Mouse (Mus musculus) inflammation-experienced regulatory T-cells, adult 6 months (primary cell): ENCODE results near the gene Bst2. TPM values are rescaled to one million over a fixed set of nuclear protein-coding genes. Genes with fewer than 3 reads are reported as not detected.

Source experiments
- ATAC-seq: one replicate; pipeline ENCODE4 v1.8.0; 2017
- polyA plus RNA-seq, 3 experiments: library from polyadenylated mRNA; unstranded; fragments of 100-300 nt; shearing (Covaris generic); gene quantifications; one replicate each; pipeline ENCODE4 v1.2.1; 2017

Bst2 gene
- polyA plus RNA-seq, 3 experiments from 2014 or later = 52.2 to 66.6 (median 61.8) TPM

DNA sequence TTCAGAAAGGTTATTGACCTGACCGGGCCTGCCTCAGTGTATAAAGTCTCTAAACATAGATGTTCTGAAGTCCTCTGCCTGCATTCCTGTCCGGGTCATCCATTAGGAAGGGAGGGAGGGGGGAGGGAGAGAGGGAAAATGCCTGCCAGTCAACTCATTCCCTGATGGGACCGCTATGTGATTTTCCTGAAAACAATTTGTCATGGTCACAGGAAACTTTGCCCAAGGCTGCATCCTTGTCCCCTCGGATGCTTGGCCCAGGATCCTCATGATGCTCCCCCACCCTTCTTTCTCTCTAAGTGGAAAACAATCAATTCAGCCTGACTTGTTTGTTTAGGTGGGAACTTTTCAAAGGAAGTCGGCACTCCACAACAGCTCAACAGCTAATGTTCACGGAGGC is 20.5 kb downstream of the Bst2 start:
- ATAC-seq = no peak

GRCm38 (mm10) chr8:71515043-71515442 is 22.2 kb downstream of the Bst2 start:
- ATAC-seq = no peak

- no peak for ATAC-seq
Observed at GRCm38 (mm10) chr8:71513018-71513754, 24.1 kb downstream of the Bst2 start.

DNA sequence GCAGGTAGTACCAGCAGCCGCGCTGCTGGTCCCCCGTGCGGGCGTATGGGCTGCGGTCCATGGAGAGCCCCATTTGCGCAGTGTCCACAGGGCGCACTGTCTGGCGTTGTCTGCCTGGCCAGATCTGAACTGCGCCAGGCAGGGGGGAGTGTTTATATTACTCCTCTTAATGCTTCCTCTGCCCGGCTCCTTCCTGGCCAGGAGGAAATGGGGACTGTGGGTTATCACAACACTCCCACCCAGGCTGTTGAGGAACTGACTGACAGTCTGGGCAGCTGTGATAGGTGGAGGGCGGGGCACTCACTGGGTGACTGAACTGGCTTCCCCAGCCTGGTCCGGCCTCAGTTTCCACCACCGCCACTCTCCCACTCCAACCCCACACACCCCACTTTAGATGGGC is 25.6 kb downstream of the Bst2 start, which contains the start of gene Plvap:
TSS of gene Plvap (minus strand) at position 109 of the 400 bp plus-strand sequence.
- no peak for ATAC-seq

DNA sequence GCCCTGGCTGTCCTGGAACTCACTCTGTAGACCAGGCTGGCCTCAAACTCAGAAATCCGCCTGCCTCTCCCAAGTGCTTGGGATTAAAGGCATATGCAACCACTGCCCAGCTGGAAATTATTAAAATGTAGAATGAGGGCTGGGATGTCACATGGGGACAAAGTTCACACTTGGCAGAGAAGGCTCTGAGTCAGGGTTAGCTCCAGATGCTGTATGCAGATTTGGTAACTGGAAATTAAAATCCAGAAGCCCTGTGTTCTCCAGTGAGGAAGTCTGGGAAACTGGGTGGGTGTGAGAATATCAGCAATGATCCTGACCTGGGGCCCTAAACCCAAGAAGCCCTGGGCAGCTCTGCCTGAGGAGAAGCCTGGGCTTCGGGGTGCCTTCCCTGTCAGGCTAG is 27.9 kb downstream of the Bst2 start:
- no peak for ATAC-seq

DNA sequence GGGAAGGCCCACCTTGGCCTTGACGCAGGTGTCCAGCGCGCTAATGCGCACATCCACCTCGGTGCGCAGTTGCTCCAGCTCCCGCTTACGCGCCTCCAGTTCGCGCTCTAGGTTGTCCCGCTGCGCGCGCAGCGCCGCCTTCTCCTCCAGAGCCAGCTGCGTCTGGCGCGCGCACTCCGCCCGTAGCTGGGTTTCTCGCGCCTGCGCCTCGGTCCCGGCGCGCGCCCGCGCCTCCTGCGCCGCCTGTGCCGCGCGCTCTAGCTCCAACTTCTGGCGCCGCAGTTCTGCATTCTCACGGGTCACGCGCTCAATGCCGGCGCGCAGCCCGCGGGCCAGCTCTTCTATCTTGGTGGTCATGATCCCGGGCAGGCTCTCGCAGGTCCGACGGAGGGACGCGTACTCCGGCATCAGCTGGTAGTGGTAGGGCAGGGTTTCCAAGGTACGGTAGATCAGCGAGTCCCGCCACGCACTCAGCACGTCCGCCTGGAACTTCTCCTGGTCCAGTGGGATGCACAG is 29.6 kb downstream of the Bst2 start:
- ATAC-seq = no peak

- no peak for ATAC-seq
Observed at GRCm38 (mm10) chr8:71505979-71506378, 31.3 kb downstream of the Bst2 start.

DNA sequence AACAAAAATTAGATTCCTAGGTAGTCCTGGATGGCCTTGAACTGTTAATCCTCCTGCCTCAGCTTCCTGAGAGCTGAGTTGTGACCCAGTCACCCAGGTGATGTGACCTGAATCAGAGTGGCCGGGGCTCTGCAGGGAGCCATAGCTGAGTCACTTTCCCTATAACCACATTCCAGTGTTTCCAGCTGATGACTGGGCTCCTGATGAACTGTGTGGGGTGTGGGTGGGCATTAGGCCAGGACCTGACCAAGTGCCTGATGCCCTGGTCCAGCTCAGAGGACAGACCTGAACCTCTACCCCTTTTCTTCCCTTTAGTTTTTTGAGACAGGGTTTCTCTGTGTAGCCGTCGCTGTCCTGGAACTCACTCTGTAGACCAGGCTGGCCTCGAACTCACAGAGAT is 31.9 kb downstream of the Bst2 start:
- ATAC-seq = no peak

- no peak for ATAC-seq
Observed at GRCm38 (mm10) chr8:71504349-71504748, 32.9 kb downstream of the Bst2 start.

- no peak for ATAC-seq
Observed at GRCm38 (mm10) chr8:71498816-71499690, 38.2 kb downstream of the Bst2 start.

DNA sequence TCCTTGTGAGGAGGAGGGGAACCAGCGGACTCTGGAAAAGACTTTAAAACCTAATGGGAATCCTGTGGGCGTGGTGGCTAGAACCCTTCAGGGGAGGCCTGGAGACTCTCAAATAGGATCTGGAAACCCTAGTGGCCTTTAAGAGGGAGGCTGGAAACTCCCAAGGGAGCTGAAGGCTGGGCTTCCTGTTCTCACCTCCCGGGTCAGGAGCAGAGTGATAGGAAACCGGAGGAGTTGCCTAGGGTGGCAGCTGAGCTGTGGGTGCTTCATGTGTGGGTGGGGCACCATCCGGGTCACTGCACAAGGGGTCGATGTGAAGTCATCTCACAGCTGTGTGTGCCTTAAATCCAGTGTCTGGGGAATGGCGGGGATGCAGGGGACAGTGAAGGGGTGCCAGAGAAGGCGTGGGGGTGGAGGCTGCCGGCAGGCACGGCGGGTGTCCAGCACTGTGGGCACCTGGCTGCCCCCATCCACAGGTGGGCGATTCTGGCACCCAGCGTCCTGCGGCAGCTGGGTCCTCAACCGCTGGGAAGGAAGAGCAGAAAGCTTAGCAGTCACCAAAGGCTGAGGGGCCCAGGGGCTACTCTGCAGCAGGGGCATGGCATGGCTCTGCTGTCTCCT is 39.3 kb downstream of the Bst2 start:
- ATAC-seq = no peak

- no peak for ATAC-seq
Observed at GRCm38 (mm10) chr8:71497077-71497645, 40.1 kb downstream of the Bst2 start.

DNA sequence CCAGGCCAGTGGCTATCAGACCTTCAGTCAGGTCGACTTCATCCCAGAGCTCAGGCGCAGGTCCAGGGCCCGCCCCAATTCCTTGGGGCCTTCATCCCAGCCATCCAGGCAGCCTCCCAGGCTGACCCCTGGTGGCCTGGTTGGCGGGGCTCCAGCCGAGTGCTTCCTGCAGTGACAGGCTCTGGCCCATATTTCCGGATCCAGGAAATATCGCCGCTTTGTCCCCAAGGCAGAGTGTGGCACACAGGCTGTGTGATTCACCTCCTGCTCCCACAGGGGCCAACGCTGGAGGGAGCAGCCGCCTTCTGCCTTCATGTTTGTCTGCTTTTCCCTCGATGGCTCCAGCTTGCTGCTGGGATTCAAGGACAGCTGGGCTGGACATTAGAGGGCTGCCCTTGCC is 40.8 kb downstream of the Bst2 start:
- ATAC-seq = no peak

GRCm38 (mm10) chr8:71495811-71496210 is 41.4 kb downstream of the Bst2 start:
- no peak for ATAC-seq

DNA sequence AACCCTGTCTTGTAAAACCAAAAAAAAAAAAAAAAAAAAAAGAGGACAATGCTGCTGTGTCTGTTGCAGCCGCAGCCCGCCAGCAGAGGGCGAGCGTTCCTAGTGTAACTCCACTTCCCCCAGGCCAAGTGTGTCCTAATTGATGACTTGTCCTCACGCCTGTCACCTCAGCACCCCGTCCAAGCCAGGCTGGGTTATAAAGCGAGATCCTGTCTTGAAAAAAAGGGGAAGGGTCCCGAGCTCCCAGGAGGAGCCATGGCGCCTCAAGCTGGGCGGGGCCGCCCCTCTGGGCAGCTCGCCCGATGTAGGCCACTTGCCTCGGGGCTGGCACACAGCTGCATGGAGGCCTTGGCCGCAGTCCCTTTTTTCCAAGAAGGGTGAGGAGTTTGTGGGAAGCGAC is 42.2 kb downstream of the Bst2 start:
- peak; percentile 69 for ATAC-seq

GRCm38 (mm10) chr8:71488454-71488853 is 48.8 kb downstream of the Bst2 start:
- peak; percentile 88 for ATAC-seq

DNA sequence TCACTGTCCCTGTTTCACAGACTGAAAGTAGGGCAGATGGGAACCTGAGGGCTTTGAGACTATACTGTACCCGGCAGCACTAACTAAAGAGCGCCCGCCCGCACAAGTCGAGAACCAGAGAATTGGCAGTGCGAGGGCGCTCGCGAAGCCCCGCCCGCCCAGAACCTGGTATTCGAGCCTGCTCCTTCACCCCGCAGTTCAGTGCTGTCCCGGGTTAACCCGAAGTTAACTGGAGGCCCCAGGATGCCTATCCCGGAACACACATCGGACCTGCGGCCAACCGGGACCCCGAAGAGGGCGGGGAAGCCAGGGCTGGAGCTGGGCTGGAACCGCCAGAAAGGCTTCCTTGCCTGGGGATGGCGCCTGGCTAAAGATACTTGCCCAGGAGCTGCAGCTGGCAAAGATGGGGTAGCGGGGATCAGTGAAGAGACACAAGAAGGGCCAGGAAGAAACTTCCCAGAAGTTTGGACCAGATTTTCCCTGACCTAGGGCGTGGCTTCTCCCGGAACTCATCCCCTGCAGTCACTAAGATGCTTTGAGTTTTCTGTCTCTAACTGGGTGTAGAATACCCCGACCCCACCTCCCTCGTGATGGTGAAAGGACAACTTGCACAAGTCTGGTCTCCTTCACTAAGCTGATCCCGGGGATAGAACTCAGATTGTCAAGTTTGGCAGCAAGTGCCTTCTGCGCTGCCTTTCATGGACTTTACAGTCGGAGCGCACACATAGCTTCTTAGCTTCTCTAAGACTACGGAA is 49.4 kb downstream of the Bst2 start, which contains the start of gene Gtpbp3:
TSS of gene Gtpbp3 (plus strand) at position 413 of the 755 bp plus-strand sequence.
- ATAC-seq = peak; percentile 37

DNA sequence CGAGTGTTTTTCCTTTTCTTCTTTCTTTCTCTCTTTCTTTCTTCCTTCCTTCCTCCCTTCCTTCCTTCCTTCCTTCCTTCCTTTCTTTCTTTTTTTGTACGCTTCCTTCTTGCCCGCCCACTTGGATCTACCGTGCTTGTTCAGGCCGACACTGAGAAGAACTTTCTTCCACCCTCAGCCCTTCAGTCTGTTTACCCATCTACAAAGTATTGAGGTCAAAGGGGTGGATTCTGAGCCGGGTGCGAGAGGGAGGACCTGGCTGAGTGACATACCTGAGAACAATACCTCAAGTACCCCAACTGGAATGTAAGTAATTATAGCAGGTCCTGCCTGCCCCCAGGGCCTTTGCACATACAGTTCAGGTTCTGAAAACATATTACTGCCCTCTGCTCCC is 51.1 kb downstream of the Bst2 start:
- ATAC-seq = no peak

- peak; percentile 66 for ATAC-seq
Observed at GRCm38 (mm10) chr8:71485142-71486135, 51.8 kb downstream of the Bst2 start, which contains the start of gene Ano8. Ano8 (minus strand) TSS chr8:71485963.

DNA sequence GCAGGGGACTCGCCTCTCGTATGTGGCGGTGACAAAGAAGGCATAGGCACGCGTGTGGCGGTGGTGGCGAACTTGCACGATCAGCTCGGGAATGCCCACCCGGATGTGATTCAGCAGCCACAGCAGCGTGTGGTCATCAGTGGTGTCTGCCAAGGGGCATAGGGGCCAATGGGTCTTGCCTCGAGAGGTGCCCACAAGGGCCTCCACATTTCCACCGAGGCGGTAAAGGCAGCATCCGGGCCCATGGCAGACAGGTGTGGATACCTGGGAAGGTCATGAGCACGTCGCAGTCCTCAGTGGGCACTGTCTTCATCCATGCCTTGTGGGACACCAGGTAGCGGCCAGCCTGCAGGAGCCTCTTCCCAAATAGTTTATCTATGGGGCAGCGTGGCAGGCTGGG is 52.5 kb downstream of the Bst2 start:
- ATAC-seq = no peak
